Mouse (Mus musculus): ENCODE measurements around the gene Cdc6. TPM values are rescaled to one million over a fixed set of nuclear protein-coding genes. Genes with fewer than 3 reads are reported as not detected.

The Cdc6 gene
- 2.4 and 2.7 TPM in 2 replicates for polyA plus RNA-seq (2012; rRNA removed)

DNA sequence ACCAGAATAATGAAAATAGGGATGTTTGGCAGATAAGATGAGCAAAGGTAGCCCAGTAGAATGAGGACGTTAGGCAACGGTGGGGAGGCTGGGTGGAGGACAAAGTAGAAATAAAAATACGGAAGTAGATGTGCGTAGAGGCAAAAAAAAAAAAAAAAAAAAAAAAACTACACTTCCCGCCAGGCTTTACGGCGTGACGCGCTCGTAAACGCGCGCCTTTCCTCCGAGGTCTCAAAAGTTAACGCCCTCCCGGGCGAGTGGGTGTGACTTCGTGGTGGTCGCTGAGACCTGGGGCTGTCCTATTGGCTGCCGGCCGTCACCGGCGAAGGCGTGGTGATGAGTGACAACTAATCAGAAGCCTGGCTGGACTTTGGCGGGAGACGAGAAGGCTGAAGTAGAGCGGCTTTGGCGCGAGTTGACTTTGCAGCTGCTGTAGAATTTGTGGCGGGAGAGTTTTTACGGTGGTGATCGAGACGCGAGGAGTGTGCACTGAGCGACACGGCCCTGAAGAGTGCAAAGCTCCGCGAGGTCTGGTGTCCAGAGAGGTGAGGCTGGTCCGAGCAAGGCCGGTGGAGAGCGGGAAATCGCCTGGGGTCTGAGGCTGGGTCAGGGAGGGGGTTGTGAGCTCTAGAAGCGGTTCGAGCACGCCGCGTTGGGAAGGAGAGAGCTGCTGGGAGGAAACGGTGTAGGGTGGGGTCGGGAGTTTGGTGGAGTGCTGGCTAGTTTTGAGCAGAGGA, at the start of gene Cdc6:
TSS of gene Cdc6 (plus strand) at position 365 of the 737 bp plus-strand sequence.
- DNase-seq (ENCODE audit: low read depth, low spot score): peak; percentile 93
- WGBS: under 1% methylated on average over 49 of the region's 49 CpGs

GRCm38 (mm10) chr11:98858759-98859731, 48.6 kb upstream of the Cdc6 start:
- 32% methylated on average over 14 of the region's 14 CpGs for WGBS
- peak; percentile 86 for DNase-seq (ENCODE audit: low read depth, low spot score)

- DNase-seq (ENCODE audit: low read depth, low spot score): peak; percentile 86
- 7% methylated on average over 41 of the region's 41 CpGs for WGBS
Observed at GRCm38 (mm10) chr11:98863028-98863750, 44.4 kb upstream of the Cdc6 start, which contains the start of gene Wipf2. Wipf2 (plus strand) TSS chr11:98863638.

DNA sequence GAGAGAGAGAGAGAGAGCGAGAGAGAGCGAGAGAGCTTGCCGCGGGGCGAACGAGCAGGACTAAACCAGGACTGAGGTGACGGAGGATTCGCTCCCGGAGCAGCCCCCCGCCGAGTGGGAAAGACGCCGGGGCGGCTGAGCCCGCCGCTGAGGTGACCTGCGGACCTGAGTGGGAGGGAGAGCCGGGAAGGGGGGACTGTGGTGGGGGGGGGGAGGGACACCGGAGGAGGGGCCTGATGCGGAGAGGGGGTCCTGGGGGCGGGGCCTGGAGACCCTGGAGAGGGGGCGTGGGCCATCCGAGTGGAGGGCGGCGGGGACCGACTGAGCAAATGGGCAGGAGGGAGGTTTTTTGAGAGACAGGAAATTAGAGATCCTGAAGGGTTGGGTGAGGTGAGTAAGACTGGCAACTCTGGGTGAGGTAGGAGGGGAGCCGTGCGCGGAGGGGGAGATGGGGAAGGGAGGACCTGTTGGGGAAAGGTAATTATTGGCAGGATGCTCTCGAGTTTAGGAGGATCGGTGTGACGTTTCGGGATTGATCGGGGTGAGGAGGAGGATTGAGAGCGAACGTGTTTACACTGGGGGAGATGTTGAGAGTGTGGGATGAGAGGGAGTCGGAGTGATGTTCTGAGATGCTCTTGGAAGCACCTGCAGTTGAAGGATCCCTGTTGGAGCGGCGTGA, 43.7 kb upstream of the Cdc6 start:
- under 1% methylated on average over 39 of the region's 39 CpGs for WGBS
- no peak for DNase-seq (ENCODE audit: low read depth, low spot score)

DNA sequence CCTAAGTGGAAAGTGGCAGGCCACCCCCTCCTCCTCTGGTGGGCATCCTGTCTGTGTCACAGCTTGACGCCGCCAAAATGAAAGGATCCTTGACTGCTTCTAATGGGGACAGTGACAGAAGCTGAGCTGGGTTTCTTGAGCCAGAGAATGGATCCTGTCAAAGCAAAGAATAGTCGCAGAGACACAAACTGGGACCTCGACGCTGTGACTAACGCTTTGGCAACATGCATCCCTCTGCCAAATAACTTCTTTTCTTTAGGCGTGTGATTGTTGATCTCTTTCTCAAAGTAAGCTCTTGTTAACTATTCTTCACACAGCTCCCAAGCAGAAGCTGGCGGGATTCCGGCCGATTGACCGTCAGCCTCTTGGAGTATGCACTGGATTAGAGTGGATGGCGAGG, 40.3 kb upstream of the Cdc6 start:
- DNase-seq (ENCODE audit: low read depth, low spot score): no peak
- WGBS: 91% methylated on average over 12 of the region's 12 CpGs

DNA sequence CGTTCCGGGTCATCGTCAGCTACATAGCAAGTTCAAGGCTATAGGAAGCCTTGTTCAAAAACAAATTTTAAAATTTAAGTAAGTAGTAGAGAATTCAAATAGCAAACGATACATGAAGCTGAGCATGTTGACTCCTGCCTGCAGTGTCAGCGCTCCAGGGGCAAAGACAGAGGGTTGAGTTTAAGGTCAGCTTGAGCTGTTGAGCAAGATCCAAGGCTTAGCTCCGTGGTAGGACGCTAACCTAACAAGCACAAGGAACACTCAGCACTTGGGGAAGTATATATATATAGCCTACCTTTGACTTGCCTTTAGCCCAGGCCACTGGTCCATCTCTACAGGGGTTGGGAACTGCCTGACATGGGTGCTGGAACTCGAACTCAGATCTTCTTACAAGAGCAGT, 37.7 kb upstream of the Cdc6 start:
- WGBS: 88% methylated on average over 8 of the region's 8 CpGs
- no peak for DNase-seq (ENCODE audit: low read depth, low spot score)

GRCm38 (mm10) chr11:98870791-98871190, 36.8 kb upstream of the Cdc6 start:
- DNase-seq (ENCODE audit: low read depth, low spot score): no peak

DNA sequence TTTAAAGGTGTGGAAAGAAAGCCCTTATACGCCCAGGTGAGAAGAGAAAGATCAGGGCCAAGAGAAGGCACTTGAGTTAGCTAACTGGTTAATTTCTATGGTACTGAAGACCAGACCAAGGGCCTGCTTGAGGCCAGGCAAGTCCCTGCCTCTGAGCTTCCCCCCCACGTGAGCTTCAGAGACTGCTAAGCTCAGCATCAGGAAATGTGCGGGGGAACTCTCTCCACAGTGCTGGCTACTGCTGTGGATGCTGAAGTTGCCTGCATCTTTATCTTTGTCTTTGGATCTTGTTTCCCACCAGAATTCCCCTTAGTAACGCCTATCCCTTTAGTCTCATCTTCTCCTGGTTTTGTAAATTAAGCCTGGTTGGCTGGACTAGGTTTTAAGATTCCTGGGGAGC, 36.2 kb upstream of the Cdc6 start:
- DNase-seq (ENCODE audit: low read depth, low spot score): no peak
- 87% methylated on average over 4 of the region's 4 CpGs for WGBS

More at GRCm38 (mm10) chr11:98870791-98871190, 36.8 kb upstream of the Cdc6 start:
- WGBS: 55% methylated on average over 5 of the region's 5 CpGs

GRCm38 (mm10) chr11:98872040-98872439, 35.6 kb upstream of the Cdc6 start:
- no peak for DNase-seq (ENCODE audit: low read depth, low spot score)

GRCm38 (mm10) chr11:98873900-98874299, 33.7 kb upstream of the Cdc6 start:
- WGBS: 56% methylated on average over 9 of the region's 9 CpGs
- peak; percentile 67 for DNase-seq (ENCODE audit: low read depth, low spot score)

More at GRCm38 (mm10) chr11:98872040-98872439, 35.6 kb upstream of the Cdc6 start:
- 83% methylated on average over 4 of the region's 4 CpGs for WGBS

DNA sequence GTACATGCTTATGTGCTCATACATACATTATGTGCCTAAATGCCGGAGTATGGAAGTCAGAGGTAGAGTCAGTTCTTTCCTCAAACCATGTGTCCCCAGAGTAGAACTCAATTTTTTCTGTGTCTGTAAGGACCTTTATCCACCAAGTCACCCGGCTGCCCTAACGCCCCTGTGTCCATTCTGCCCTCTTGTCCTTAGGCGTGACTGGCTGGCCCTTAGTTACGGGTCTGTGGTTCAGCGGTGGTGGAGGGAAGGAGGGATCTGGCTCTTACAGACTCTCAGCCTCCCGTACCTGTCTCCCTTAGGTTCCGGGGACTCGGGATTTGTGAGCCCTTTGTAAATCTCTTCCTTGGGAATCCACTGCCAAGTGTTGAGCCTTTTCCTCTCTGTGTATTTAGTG, 30.6 kb upstream of the Cdc6 start:
- DNase-seq (ENCODE audit: low read depth, low spot score): no peak
- 77% methylated on average over 9 of the region's 9 CpGs for WGBS

DNA sequence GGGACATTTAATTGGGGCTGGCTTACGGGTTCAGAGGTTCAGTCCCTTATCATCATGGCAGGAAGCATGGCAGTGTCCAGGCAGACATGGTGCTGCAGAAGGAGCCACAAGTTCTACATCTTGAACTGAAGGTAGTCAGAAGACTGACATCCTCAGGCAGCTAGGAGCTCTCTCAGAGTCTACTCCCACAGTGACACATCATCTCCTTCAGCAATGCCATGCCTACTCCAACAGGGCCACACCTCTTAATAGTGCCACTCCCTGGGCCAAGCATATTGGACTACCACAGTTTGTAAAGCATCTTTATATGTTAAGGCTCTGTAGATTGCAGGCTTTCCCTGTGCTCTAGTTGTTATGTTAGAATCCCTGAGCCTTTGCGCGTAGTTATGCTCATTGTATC, 19.9 kb upstream of the Cdc6 start:
- 61% methylated on average over 3 of the region's 3 CpGs for WGBS
- no peak for DNase-seq (ENCODE audit: low read depth, low spot score)

DNA sequence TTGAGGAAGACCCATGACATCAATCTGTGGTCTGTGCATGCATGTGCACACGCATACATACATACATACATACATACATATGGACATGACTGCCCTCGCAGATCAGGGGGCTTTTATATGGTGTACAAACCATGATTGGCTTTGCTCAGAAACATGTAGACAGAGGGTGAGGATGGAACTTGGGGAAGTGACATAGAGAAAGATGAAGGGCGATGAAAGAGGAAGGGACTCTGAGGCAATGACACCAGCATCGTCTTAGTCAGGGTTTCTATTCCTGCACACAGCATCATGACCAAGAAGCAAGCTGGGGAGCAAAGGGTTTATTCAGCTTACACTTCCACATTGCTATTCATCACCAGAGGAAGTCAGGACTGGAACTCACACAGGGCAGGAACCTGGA, 18.5 kb upstream of the Cdc6 start:
- WGBS: 93% methylated on average over 4 of the region's 4 CpGs
- DNase-seq (ENCODE audit: low read depth, low spot score): no peak

DNA sequence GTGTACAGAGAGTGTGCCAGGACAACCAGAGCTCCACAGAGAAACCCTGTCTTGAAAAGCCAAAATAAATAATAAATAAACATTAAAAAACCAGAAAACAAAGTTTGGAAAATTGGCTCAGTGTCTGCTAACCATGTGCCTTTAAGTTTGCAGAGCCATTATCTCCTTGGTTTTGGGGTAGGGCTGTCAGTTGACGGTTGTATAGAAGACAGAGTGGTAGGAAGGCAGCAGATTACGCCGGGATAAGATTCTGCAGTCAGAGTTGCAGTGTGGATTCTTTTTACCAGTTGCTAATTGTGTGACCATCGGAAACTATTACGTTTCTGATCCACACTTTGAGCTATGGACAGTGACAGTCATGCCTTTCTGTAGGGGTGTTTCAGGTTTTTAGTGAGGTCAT, 17.6 kb upstream of the Cdc6 start:
- no peak for DNase-seq (ENCODE audit: low read depth, low spot score)
- 92% methylated on average over 5 of the region's 5 CpGs for WGBS

DNA sequence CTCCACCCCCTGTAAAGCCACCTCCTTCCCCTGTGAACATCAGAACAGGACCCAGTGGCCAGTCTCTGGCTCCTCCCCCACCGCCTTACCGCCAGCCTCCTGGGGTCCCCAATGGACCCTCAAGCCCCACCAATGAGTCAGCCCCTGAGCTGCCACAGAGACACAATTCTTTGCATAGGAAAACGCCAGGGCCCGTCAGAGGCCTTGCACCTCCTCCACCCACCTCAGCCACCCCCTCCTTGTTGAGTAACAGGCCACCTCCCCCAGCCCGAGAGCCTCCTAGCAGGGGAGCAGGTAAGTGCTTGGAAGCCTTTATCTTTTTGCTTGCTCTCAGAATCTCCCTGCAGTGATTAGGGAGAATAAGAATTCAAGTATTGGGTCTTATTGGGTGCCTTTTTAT, 15.2 kb upstream of the Cdc6 start:
- DNase-seq (ENCODE audit: low read depth, low spot score): no peak
- WGBS: 85% methylated on average over 5 of the region's 5 CpGs

DNA sequence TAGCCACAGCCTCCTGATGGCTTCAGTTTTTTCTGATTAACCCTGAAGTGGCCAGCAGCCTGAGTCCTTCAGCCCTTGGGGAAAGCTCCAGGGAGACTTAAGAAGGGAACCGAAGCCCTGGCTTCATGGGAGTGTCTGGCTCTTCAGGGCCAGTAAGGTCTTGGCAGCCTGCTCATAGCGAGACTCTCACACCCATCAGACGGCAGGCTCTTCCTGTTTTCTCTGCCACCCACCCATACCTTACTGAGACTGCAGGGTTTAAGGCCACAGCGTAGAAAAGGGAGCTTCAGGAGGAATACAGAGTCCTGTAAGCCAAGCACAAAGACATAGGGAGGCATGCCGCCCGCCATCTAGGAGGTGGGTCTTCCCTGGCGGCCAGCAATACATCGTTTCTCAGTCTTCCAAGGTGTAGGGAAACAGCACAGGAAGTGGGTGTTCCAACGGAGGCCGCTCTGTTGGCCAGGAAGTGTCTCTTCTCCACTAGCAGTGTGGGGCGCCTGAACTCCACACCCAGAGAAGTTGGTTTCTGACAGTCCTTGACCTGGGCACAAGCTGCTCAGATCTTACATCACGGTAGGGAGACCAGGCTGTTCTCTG, 7.0 kb upstream of the Cdc6 start:
- WGBS: 74% methylated on average over 12 of the region's 12 CpGs
- no peak for DNase-seq (ENCODE audit: low read depth, low spot score)

- DNase-seq (ENCODE audit: low read depth, low spot score): no peak
- 64% methylated on average over 10 of the region's 10 CpGs for WGBS
Observed at GRCm38 (mm10) chr11:98902621-98903245, 4.9 kb upstream of the Cdc6 start.

DNA sequence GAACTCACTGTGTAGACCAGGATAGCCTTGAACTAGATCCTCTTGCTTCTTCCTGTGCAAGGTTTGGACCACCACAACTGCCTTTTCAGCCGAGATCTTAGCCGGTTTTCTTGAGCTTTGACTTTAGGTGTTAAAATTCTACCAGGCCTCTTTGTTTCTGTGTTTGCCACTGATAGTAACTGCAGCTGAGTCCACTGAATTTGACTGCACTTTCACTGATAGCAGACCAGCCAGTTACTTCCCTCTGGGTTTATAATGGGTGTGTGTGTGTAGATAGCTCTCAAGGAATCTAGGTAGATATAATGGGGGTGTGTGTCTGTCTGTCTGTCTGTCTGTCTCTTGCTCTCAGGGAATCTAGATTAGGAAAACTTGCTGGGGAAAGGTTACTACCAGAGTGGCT, 3.0 kb upstream of the Cdc6 start:
- WGBS: 45% methylated on average over 2 of the region's 2 CpGs
- no peak for DNase-seq (ENCODE audit: low read depth, low spot score)

DNA sequence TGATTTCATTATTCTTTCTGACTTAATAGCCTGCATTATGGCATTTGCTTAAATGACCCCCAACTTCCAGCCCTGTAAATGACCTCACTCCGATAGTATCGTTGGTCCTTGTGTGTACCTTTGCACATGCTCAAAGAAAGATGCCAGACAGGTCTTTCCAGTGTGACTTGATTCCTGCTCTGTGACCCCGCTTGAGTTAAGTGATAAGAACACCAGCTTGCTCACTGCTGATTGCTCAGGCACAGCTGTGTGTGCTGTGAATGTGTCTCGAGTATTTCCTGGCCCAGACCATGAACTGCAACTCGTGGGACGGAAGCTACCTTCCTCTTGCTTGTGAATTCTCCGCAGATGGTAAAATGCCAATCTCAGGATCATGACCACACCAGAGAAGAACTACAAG, 2.6 kb upstream of the Cdc6 start:
- DNase-seq (ENCODE audit: low read depth, low spot score): peak; percentile 86
- 26% methylated on average over 7 of the region's 7 CpGs for WGBS

All from large intestine, adult 2 months (tissue).